Mouse (Mus musculus) adrenal gland (tissue): ENCODE data around the gene Tuba3a.
"Not testable (repeated sequence)": the region's sequence is repeated elsewhere in the genome, so short reads cannot be mapped to it uniquely, and the experiment has no call there.

Experiments used
- intact Hi-C: fragments of 180-260 bp; cut with DNase I; formaldehyde crosslinking; loops from one replicate; pipeline ENCODE4 v1.15.1; 2025

The Tuba3a gene

DNA sequence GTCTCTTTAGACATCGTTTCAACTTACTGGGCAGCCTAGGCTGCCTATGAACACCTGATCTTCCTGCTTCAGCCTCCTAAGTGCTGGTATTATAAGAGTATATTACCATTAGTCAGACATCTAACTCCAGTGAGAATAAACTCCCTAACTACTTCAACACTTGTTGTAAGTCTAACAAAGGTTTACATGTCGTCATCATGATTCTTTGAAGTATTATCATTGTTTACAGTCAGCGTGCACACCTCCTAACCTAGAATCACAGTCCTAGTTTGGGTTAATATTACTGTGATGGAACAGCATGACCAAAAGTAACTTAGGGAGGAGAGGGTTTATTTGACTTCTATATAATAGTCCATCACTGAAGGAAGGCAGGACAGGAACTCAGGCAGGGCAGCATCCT lies 18.4 kb downstream of the Tuba3a start:
- intact Hi-C loops: no loop called here

DNA sequence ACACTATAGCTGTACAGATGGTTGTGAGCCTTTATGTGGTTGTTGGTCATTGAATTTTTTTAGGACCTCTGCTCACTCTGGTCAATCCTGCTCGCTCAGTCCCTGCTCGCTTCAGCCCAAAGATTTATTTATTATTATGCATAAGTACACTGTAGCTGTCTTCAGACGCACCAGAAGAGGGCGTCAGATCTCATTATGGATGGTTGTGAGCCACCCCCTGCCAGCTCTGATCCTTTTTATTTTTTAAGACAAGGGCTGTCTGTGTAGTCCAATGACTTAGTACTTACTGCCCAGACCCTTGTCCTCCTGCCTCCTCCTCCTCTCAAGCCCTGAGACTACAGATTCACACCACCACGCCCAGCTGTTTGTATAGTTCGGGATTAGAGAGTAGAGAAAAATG lies 19.2 kb downstream of the Tuba3a start:
- intact Hi-C loops: not testable (repeated sequence)

GRCm38 (mm10) chr6:125266091-125266490 lies 19.8 kb downstream of the Tuba3a start:
- intact Hi-C loops: no loop called here

GRCm38 (mm10) chr6:125265239-125265638 lies 20.6 kb downstream of the Tuba3a start:
- intact Hi-C loops: no loop called here

- intact Hi-C loops: no loop called here
Measured at GRCm38 (mm10) chr6:125264219-125264618, 21.6 kb downstream of the Tuba3a start.

DNA sequence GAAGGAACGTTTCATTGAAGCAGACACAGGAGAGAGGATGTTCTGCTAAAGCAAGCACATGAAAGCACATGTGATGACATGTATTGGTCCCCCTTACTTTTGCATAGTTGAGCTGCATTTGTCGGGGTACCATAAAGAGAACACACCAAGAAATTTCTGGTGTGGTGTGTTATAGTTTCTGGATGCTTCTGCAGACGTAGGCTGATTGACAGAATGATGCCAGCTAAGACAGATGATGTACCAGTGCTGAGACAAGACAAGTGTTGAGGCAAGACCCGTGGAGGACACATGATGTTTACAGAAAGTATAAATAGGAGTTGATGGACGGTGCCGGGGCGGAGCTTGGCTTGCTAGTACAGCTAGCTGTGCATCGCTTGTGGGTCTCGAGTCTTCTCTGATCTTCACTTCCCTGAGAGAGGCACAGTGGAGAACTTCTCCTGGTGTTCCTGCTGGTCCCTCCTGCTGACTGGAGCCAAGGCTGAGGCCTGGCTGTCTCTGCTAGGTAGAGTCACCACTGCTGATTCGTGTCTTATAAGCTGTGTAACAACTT lies 25.8 kb downstream of the Tuba3a start:
- intact Hi-C loops: no loop called here

DNA sequence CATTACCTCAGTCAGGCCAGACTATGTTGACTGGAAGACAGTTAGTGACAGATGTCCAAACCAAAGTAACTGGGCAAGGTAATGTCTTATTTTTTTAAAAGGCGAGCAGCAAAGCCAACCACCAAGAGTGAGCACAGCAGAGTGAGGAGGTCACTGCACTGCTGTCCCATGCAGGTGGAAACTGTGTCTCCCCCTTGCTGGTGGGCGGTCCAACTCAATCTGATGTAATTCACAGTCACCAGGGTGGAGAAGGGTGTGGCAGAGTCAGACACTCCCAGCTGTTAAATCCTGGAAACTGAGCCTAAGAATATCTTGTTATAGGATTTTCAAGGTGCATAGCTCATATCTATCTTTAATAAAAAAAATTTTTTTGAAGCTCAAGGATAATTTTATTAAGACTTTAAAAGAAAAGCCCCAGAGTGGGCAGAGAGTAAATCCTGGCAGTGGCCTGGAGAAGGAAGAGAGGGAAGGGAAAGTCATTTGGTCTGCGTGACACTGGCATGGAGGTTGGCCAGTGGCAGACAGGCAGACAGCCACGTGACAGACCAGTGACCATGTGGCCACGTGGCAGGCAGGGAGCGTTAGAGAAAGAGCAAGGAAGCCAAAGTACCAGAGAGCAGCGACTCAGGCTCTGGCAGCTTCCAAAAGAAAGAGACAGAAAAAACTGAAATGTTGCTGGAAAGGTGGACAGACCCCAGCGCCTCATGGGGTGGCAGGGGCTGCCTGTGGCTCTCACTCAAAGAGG lies 29.4 kb downstream of the Tuba3a start:
- intact Hi-C loops: no loop called here

GRCm38 (mm10) chr6:125255516-125256044 lies 30.3 kb downstream of the Tuba3a start:
- intact Hi-C loops: no loop called here

DNA sequence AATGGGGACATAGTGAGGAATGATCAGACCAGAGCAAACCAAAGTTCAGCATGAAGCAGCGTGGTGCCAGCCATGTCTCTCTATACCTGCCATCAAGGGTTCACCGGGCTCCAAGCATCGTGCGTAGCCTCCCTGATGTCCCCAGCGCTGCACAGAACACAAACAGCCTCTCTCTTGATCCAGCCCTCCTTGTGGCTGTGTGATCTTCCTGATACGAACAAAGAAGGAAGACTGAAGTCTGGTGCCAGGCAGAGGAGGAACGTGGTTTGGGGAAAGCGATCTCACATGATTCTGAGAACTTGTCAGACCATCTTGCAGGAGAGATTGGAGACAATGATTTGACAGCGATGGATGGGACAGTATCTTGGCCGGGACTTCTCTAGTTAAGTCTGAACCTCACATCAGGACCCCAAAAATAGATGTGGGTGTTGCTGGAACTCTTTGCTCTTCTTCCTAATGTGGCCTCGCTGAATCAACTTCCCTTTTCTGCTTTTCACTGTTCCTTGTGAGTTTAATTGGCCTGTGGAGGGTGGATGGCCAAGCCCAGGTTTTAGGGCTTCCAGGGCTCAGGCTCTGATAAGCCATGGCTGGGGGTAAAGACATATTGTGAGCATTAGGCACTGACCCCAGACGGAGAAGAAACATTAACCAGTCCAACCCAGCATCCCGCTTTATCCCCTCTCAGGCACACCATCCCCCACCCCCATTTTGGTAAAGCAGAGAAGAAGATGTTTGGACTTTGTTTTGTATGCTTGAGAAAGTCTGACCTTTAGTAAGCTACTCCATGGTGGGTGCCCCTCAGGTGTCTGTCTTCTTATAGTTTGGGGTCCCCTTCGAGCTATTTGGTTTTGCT lies 31.8 kb downstream of the Tuba3a start:
- intact Hi-C loops: no loop called here

- intact Hi-C loops: no loop called here
Measured at GRCm38 (mm10) chr6:125252711-125253110, 33.1 kb downstream of the Tuba3a start.

DNA sequence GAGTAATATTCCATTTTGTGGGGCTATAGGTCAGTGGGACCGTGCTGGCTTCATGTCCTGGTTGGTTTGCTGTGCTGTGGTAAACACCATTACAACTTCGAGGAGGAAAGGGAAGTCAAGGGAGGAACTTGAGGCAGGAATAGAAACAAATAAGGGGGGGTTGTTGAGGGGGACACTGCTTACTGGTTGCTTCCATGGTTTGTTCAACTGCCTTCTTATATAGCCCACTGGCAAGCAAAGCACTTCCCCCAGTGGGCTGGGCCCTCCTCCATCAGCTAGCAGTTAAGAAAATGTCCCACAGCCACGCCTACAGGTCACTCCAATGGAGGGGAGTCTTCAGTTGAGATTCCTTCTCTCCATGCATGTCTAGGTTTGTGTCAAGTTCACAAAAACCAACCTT lies 33.6 kb downstream of the Tuba3a start:
- intact Hi-C loops: no loop called here

- intact Hi-C loops: no loop called here
Measured at GRCm38 (mm10) chr6:125244551-125244950, 41.3 kb downstream of the Tuba3a start.

GRCm38 (mm10) chr6:125241566-125241965 lies 44.3 kb downstream of the Tuba3a start:
- intact Hi-C loops: no loop called here

- intact Hi-C loops: no loop called here
Measured at GRCm38 (mm10) chr6:125240617-125241016, 45.2 kb downstream of the Tuba3a start.

DNA sequence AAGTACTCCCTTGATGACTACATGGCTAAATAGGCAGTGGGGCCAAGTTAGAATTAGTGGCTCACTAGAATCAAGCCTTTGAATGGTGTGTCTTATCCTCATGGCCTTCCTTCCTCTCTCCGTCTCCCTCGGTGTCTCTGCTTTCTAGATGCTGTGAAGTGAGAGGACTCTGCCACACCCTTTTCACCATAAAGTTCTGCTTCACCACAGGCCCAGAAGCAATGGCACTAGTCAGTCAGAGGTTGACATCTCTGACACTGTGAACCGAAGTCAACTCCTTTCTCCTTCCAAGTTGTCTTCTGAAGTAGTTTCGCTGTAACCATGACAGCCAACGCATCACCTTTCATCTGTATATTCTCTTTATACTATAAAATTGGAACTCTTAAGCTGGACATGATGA lies 46.3 kb downstream of the Tuba3a start:
- intact Hi-C loops: no loop called here

DNA sequence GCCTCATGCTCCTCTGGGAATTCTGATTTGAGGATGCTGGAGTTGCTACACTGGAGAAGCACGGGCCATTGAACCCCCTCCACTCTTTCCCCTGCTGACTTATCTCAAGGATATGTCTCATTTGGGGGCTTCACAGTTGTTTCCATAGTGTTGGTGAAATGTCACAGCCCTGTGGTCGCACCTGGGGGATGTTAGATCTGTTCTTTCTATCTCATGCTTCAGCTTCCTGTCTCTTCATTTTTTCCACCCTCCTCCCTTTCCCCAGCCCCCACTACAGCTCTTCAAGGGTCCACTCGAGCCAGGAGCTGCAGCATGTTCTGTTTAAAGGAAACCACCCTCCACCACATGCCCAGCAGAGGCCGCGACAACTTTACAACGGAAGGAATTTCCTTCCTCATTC lies 47.4 kb downstream of the Tuba3a start:
- intact Hi-C loops: no loop called here

DNA sequence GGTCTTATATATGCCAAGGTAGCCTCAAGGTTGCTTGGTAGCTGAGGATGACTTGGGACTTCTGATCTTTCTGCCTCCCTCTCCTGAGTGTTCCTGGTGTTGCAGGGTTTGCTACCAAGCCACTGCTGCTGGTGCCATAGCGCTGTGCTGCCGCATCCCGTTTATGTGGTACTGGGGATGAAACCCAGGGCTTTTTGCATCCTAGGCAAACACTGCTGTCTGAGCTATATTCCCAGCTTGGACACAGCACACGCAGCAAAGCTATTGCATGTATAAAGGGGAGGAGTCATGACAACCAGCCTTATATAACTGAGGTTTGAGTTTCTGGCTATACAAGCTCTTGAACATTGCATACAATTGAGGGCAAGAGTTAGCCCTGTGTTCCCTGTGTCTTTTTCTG lies 48.4 kb downstream of the Tuba3a start:
- intact Hi-C loops: no loop called here

GRCm38 (mm10) chr6:125236782-125237181 lies 49.1 kb downstream of the Tuba3a start, which contains the start of gene Cd27:
TSS of gene Cd27 (minus strand) at chr6:125237010.
- intact Hi-C loops: no loop called here

DNA sequence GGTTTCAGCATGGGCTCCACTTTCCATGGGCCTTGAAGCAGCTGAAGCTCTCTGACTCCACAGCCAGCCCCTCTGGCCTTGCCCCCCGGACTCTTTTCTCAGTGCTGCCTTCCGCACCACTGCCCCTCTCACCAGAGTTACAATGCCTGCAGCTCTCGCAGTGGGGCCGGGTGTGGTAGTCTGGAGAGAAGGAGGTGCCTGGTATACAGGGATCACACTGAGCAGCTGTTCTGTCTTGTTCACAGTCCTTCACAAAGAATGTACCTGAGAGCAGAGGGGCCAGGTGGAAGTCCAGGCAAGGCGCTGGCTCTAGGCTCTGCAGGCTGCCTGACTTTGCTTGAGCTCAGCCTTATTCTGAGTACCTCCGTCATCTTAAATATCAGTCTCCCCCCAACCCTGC lies 49.5 kb downstream of the Tuba3a start:
- intact Hi-C loops: no loop called here

- intact Hi-C loops: no loop called here
Measured at GRCm38 (mm10) chr6:125234520-125234828, 51.4 kb downstream of the Tuba3a start.

GRCm38 (mm10) chr6:125233816-125234519 lies 51.9 kb downstream of the Tuba3a start:
- intact Hi-C loops: no loop called here

DNA sequence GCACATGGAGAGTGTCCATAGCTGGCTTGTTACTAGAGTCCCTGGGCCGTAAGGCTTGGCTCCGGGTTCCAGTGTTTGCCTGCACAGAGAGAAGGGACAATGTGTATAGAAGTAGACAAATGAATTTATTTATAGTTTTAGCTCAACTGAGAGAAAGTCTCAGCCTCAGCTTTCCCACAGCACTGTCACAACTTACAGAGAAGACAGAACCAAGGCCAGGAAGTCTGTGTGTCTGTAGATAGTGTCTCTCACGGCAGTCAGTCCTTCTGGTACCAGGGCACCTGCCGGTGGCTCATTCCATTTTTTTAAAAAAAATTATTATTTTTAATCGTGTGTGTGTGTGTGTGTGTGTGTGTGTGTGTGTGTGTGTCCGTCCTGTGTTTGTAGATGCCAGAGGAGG lies 53.3 kb downstream of the Tuba3a start:
- intact Hi-C loops: no loop called here
